Mouse (Mus musculus): ENCODE measurements around the gene Mboat1. TPM values are rescaled to one million over a fixed set of nuclear protein-coding genes. Genes with fewer than 3 reads are reported as not detected.
A peak's percentile ranks its signal among the peaks of the same experiment; 100 is the strongest.

The Mboat1 gene
- 18.6 and 20.6 TPM in 2 replicates for polyA plus RNA-seq (2015; fragmentation: Nextera tagmentation; extraction: Ambion mirVana)

GRCm38 (mm10) chr13:30136243-30136922 lies at the start of gene Mboat1:
Gene Mboat1 (plus strand): TSS chr13:30136489.
- TF ChIP-seq CTCF (IDR thresholded peaks at IDR 0.05) = no peak
- no peak for TF ChIP-seq EP300 (IDR thresholded peaks at IDR 0.05)
- WGBS = under 1% methylated on average over 31 of the region's 55 CpGs
- ATAC-seq = peak; percentile 93
- H3K36me3 ChIP-seq (ENCODE audit: insufficient read depth, low read length) = no peaks in the 10 kb centered on the region
- H3K4me1 ChIP-seq (ENCODE audit: insufficient read depth, low read depth, low read length) = peaks cover 4% of the 10 kb centered on the region; the same call in 1 of the 2 replicates
- no peaks in the 10 kb centered on the region for H3K9me3 ChIP-seq (ENCODE audit: low read length)
- H3K4me2 ChIP-seq (replicated peaks; ENCODE audit: low read depth, low read length) = peak within 1 kb of the TSS; percentile 87
- H3K27ac ChIP-seq (ENCODE audit: low read length) = 0 out of 2 replicates have a peak within 1 kb of the TSS, but pooled peaks have one; percentile 15
- peak; percentile 83 for DNase-seq (ENCODE audit: low spot score)
- H3K27me3 ChIP-seq (replicated peaks; ENCODE audit: insufficient read depth, low read length) = no peaks in the 10 kb centered on the region
- H3K9ac ChIP-seq (replicated peaks; ENCODE audit: low read depth) = peak within 1 kb of the TSS; percentile 55
- H3K4me3 ChIP-seq (ENCODE audit: low read depth, low read length) = peak within 1 kb of the TSS; percentile 64

GRCm38 (mm10) chr13:30093086-30093485 lies 43.2 kb upstream of the Mboat1 start:
- Histone ChIP-seq H3K4me2 (replicated peaks; ENCODE audit: low read depth, low read length) (no peak overlapping the region), H3K9ac (replicated peaks; ENCODE audit: low read depth) (no peak overlapping the region), H3K4me3 (ENCODE audit: low read depth, low read length) (no peak overlapping the region), H3K36me3 (ENCODE audit: insufficient read depth, low read length) (no peaks in the 10 kb centered on the region), H3K27me3 (replicated peaks; ENCODE audit: insufficient read depth, low read length) (no peaks in the 10 kb centered on the region), H3K9me3 (ENCODE audit: low read length) (no peaks in the 10 kb centered on the region), H3K27ac (ENCODE audit: low read length) (no peak overlapping the region), H3K4me1 (ENCODE audit: insufficient read depth, low read depth, low read length) (no peaks in the 10 kb centered on the region)
- TF ChIP-seq CTCF (IDR thresholded peaks at IDR 0.05) = peak; percentile 70
- TF ChIP-seq EP300 (IDR thresholded peaks at IDR 0.05) = no peak
- DNase-seq (ENCODE audit: low spot score) (no peak), ATAC-seq (no peak)
- 44% methylated on average over 2 of the region's 2 CpGs for WGBS

GRCm38 (mm10) chr13:30095851-30096250 lies 40.4 kb upstream of the Mboat1 start:
- Histone ChIP-seq H3K4me3 (ENCODE audit: low read depth, low read length) (no peak overlapping the region), H3K27ac (ENCODE audit: low read length) (no peak overlapping the region), H3K9me3 (ENCODE audit: low read length) (no peaks in the 10 kb centered on the region), H3K4me2 (replicated peaks; ENCODE audit: low read depth, low read length) (no peak overlapping the region), H3K9ac (replicated peaks; ENCODE audit: low read depth) (no peak overlapping the region), H3K27me3 (replicated peaks; ENCODE audit: insufficient read depth, low read length) (no peaks in the 10 kb centered on the region), H3K36me3 (ENCODE audit: insufficient read depth, low read length) (no peaks in the 10 kb centered on the region), H3K4me1 (ENCODE audit: insufficient read depth, low read depth, low read length) (no peaks in the 10 kb centered on the region)
- DNase-seq (ENCODE audit: low spot score) = peak; percentile 64
- peak; percentile 35 for ATAC-seq
- TF ChIP-seq CTCF (IDR thresholded peaks at IDR 0.05) = no peak
- TF ChIP-seq EP300 (IDR thresholded peaks at IDR 0.05) = no peak
- WGBS = 51% methylated on average over 4 of the region's 4 CpGs

GRCm38 (mm10) chr13:30096536-30096935 lies 39.8 kb upstream of the Mboat1 start:
- Histone ChIP-seq H3K27me3 (replicated peaks; ENCODE audit: insufficient read depth, low read length) (no peaks in the 10 kb centered on the region), H3K4me3 (ENCODE audit: low read depth, low read length) (no peak overlapping the region), H3K27ac (ENCODE audit: low read length) (no peak overlapping the region), H3K9me3 (ENCODE audit: low read length) (no peaks in the 10 kb centered on the region), H3K9ac (replicated peaks; ENCODE audit: low read depth) (no peak overlapping the region), H3K36me3 (ENCODE audit: insufficient read depth, low read length) (no peaks in the 10 kb centered on the region), H3K4me2 (replicated peaks; ENCODE audit: low read depth, low read length) (no peak overlapping the region), H3K4me1 (ENCODE audit: insufficient read depth, low read depth, low read length) (no peaks in the 10 kb centered on the region)
- ATAC-seq = no peak
- no peak for DNase-seq (ENCODE audit: low spot score)
- 34% methylated on average over 4 of the region's 4 CpGs for WGBS
- TF ChIP-seq CTCF (IDR thresholded peaks at IDR 0.05) = no peak
- no peak for TF ChIP-seq EP300 (IDR thresholded peaks at IDR 0.05)

- TF ChIP-seq EP300 (IDR thresholded peaks at IDR 0.05) (peak; percentile 94), CTCF (IDR thresholded peaks at IDR 0.05) (no peak)
- Histone ChIP-seq H3K27me3 (replicated peaks; ENCODE audit: insufficient read depth, low read length) (no peaks in the 10 kb centered on the region), H3K4me2 (replicated peaks; ENCODE audit: low read depth, low read length) (no peak overlapping the region), H3K27ac (ENCODE audit: low read length) (no peak overlapping the region), H3K36me3 (ENCODE audit: insufficient read depth, low read length) (no peaks in the 10 kb centered on the region), H3K4me3 (ENCODE audit: low read depth, low read length) (no peak overlapping the region), H3K9me3 (ENCODE audit: low read length) (no peaks in the 10 kb centered on the region), H3K4me1 (ENCODE audit: insufficient read depth, low read depth, low read length) (no peaks in the 10 kb centered on the region), H3K9ac (replicated peaks; ENCODE audit: low read depth) (no peak overlapping the region)
- WGBS = 52% methylated on average over 4 of the region's 4 CpGs
- DNase-seq (ENCODE audit: low spot score) (peak; percentile 95), ATAC-seq (peak; percentile 96)
These were observed 27.2 kb upstream of the Mboat1 start for GRCm38 (mm10) chr13:30109001-30109600.

- H3K4me2 ChIP-seq (replicated peaks; ENCODE audit: low read depth, low read length) = no peak overlapping the region
- ATAC-seq (no peak), DNase-seq (ENCODE audit: low spot score) (no peak)
- 83% methylated on average over 5 of the region's 5 CpGs for WGBS
- no peak overlapping the region for H3K9ac ChIP-seq (replicated peaks; ENCODE audit: low read depth)
- no peaks in the 10 kb centered on the region for H3K27me3 ChIP-seq (replicated peaks; ENCODE audit: insufficient read depth, low read length)
- H3K4me1 ChIP-seq (ENCODE audit: insufficient read depth, low read depth, low read length) = no peaks in the 10 kb centered on the region
- no peaks in the 10 kb centered on the region for H3K9me3 ChIP-seq (ENCODE audit: low read length)
- TF ChIP-seq EP300 (IDR thresholded peaks at IDR 0.05) (no peak), CTCF (IDR thresholded peaks at IDR 0.05) (no peak)
- H3K4me3 ChIP-seq (ENCODE audit: low read depth, low read length) = no peak overlapping the region
- H3K36me3 ChIP-seq (ENCODE audit: insufficient read depth, low read length) = no peaks in the 10 kb centered on the region
- H3K27ac ChIP-seq (ENCODE audit: low read length) = no peak overlapping the region
These were observed 20.5 kb upstream of the Mboat1 start for GRCm38 (mm10) chr13:30115792-30116191.

All from lung, postnatal 0 days (tissue).